Mouse (Mus musculus) adrenal gland, adult 2 months (tissue): ENCODE data around the gene Gm9117. TPM values are rescaled to one million over a fixed set of nuclear protein-coding genes. Genes with fewer than 3 reads are reported as not detected.
"Not testable (repeated sequence)": the region's sequence is repeated elsewhere in the genome, so short reads cannot be mapped to it uniquely, and the experiment has no call there.

Experiments used
- DNase-seq: peaks from one replicate; pipeline ENCODE4 v3.0.0; 2021
- long read RNA-seq: library from polyadenylated mRNA; stranded (forward); transcript quantifications from one replicate; pipeline ENCODE4 v2.0.0, GENCODE M21; 2021
- polyA plus RNA-seq: library from polyadenylated mRNA; depleted of rRNA; stranded (reverse); fragments of >200 nt; gene quantifications from 2 replicates; pipeline ENCODE4 v1.2.3, GENCODE M21; 2012; rRNA removed
- total RNA-seq, 2 experiments: library from RNA; stranded (reverse); gene quantifications; 2 replicates each; pipeline ENCODE4 v1.2.3; 2021

Gene Gm9117
- total RNA-seq (not detected), polyA plus RNA-seq (not detected in 2 replicates)
- long read RNA-seq: 0 reads

DNA sequence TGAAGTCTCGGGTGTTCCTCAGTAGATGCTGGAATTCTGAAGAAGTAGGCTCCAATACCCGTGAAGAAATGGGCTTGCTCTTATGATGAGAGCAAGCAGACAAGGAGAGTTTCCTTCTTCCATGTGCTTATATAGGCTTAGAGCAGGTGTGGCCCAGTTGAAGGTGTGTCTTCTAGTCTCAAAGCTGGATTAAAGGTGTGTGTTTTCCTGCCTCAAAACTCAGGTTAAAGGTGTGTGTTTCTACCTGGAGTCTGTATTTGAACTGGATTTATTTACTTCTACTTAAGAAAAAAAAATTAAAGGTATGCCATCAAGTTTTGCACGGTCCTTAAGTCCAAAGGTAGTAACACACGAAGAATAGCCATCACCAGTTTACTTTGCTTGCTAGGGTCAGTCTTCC lies at the start of gene Gm9117:
TSS of gene Gm9117 (minus strand) at position 101 of the 400 bp plus-strand sequence.
- DNase-seq: not testable (repeated sequence)

DNA sequence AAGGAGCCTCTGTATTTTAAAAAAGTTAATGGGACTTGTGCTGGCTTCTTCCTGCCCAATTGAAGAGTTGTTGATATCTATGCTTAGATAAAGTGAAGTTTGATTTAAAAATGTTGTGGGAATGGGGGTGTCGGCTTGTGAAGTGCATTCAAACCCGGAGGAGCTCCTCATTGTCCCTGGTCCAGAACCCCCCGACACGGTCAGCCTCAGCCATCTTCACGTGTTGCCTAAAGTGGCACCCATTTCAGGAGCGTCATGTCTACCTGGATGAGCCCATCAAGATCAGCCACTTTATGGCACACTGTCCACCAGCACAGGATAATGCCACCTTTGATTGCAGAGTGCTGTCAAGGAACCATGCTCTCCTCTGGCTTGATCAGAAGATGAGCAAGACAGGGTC lies 25.6 kb upstream of the Gm9117 start:
- not testable (repeated sequence) for DNase-seq

DNA sequence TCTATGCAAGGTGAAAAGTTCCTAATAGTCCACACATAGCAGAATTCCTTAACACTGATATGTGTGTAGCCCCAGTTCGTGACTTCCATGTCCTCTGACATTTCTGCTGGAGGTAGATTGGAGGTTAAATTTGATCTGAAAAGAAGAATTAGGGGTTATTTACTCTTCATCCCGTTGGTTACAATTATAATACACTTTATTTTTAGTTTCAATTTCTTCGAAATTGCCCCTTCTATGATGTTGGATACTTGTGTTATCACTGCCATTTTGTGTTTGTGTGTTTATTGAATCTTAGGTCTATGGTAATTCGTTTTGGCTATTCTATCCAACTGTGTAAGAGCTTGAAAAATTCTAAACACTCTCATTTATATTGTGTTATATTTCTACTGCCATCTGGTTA lies 17.9 kb upstream of the Gm9117 start, which contains the start of gene Tdpoz5:
TSS of gene Tdpoz5 (minus strand) at position 101 of the 400 bp plus-strand sequence.
- not testable (repeated sequence) for DNase-seq

DNA sequence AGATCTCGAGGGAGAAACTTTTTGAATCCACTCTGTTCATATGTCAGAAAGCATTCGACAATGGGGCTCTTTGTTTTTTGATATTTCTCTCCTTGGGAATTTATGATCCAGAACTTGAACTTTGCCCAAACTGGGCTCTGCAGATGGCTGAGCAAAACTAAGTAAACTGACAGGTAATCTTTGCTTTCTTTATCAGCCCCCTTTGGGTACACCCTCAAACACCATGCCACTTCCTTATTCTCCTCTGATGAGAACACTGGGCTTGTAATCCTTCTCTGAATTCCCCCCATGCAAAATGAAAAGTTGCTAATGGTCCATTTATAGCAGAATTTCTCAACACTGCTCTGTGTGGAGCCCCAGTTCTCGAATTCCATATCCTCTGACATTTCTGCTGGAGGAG lies 5.0 kb downstream of the Gm9117 start:
- DNase-seq: not testable (repeated sequence)

Other genes with a start within 250 kb of the Gm9117 start
- not detected for gene Gm5773, start 170.5 kb downstream of the Gm9117 start, total RNA-seq
- not detected in 2 replicates for gene Gm5773, start 170.5 kb downstream of the Gm9117 start, polyA plus RNA-seq
- not detected for gene Tdpoz4, start 147.1 kb downstream of the Gm9117 start, total RNA-seq
- not detected in 2 replicates for gene Tdpoz4, start 147.1 kb downstream of the Gm9117 start, polyA plus RNA-seq
- not detected for gene Tdpoz3, start 117.5 kb downstream of the Gm9117 start, total RNA-seq
- gene Tdpoz3, start 117.5 kb downstream of the Gm9117 start, polyA plus RNA-seq: not detected in 2 replicates
- not detected for gene Tdpoz5, start 17.8 kb upstream of the Gm9117 start, total RNA-seq
- gene Tdpoz5, start 17.8 kb upstream of the Gm9117 start, polyA plus RNA-seq: not detected in 2 replicates
- not detected for gene Gm9125, start 111.3 kb upstream of the Gm9117 start, total RNA-seq
- gene Gm9125, start 111.3 kb upstream of the Gm9117 start, polyA plus RNA-seq: not detected in 2 replicates
- gene Gm10697, start 129.1 kb upstream of the Gm9117 start, total RNA-seq: not detected
- not detected in 2 replicates for gene Gm10697, start 129.1 kb upstream of the Gm9117 start, polyA plus RNA-seq
- not detected for gene Gm10696, start 234.7 kb upstream of the Gm9117 start, total RNA-seq
- gene Gm10696, start 234.7 kb upstream of the Gm9117 start, polyA plus RNA-seq: not detected in 2 replicates